Mouse (Mus musculus): ENCODE measurements around the gene Lmf2.

The Lmf2 gene

GRCm38 (mm10) chr15:89372536-89372935 lies 17.1 kb upstream of the Lmf2 start:
- DNase-seq (ENCODE audit: low spot score in 2 of 2): no peak

GRCm38 (mm10) chr15:89372068-89372467 lies 16.6 kb upstream of the Lmf2 start:
- no peak for DNase-seq (ENCODE audit: low spot score in 2 of 2)

GRCm38 (mm10) chr15:89365141-89365551 lies 9.7 kb upstream of the Lmf2 start:
- DNase-seq (ENCODE audit: low spot score in 2 of 2): no peak

GRCm38 (mm10) chr15:89363051-89363450 lies 7.6 kb upstream of the Lmf2 start:
- DNase-seq (ENCODE audit: low spot score in 2 of 2): no peak

- DNase-seq (ENCODE audit: low spot score in 2 of 2): no peak
Measured at GRCm38 (mm10) chr15:89358784-89359183, 3.3 kb upstream of the Lmf2 start.

GRCm38 (mm10) chr15:89356372-89356771 lies 913 bp upstream of the Lmf2 start:
- peak in 1 of 2 experiments; percentile 72 for DNase-seq (ENCODE audit: low spot score in 2 of 2)

- DNase-seq (ENCODE audit: low spot score in 2 of 2): no peak
Measured at GRCm38 (mm10) chr15:89354455-89354854, 1.0 kb downstream of the Lmf2 start.

GRCm38 (mm10) chr15:89353837-89354236 lies 1.6 kb downstream of the Lmf2 start:
- no peak for DNase-seq (ENCODE audit: low spot score in 2 of 2)

GRCm38 (mm10) chr15:89352795-89353194 lies 2.7 kb downstream of the Lmf2 start:
- DNase-seq (ENCODE audit: low spot score in 2 of 2): no peak

GRCm38 (mm10) chr15:89352054-89352453 lies 3.4 kb downstream of the Lmf2 start:
- DNase-seq (ENCODE audit: low spot score in 2 of 2): no peak

- no peak for DNase-seq (ENCODE audit: low spot score in 2 of 2)
Measured at GRCm38 (mm10) chr15:89351302-89351701, 4.2 kb downstream of the Lmf2 start.

GRCm38 (mm10) chr15:89350447-89350846 lies 5.0 kb downstream of the Lmf2 start:
- DNase-seq (ENCODE audit: low spot score in 2 of 2): no peak

- no peak for DNase-seq (ENCODE audit: low spot score in 2 of 2)
Measured at GRCm38 (mm10) chr15:89343325-89343724, 12.1 kb downstream of the Lmf2 start.

- DNase-seq (ENCODE audit: low spot score in 2 of 2): no peak
Measured at GRCm38 (mm10) chr15:89341678-89342077, 13.8 kb downstream of the Lmf2 start.

- DNase-seq (ENCODE audit: low spot score in 2 of 2): no peak
Measured at GRCm38 (mm10) chr15:89340136-89340535, 15.3 kb downstream of the Lmf2 start.

- no peak for DNase-seq (ENCODE audit: low spot score in 2 of 2)
Measured at GRCm38 (mm10) chr15:89339696-89340095, 15.8 kb downstream of the Lmf2 start.

- DNase-seq (ENCODE audit: low spot score in 2 of 2): no peak
Measured at GRCm38 (mm10) chr15:89336422-89336821, 19.0 kb downstream of the Lmf2 start.

GRCm38 (mm10) chr15:89334774-89335537 lies 20.5 kb downstream of the Lmf2 start:
- no peak for DNase-seq (ENCODE audit: low spot score in 2 of 2)

- DNase-seq (ENCODE audit: low spot score in 2 of 2): no peak
Measured at GRCm38 (mm10) chr15:89334271-89334670, 21.2 kb downstream of the Lmf2 start, which contains the start of gene Miox. Gene Miox (plus strand): TSS chr15:89334398.

- DNase-seq (ENCODE audit: low spot score in 2 of 2): no peak
Measured at GRCm38 (mm10) chr15:89326441-89326840, 29.0 kb downstream of the Lmf2 start.

- no peak for DNase-seq (ENCODE audit: low spot score in 2 of 2)
Measured at GRCm38 (mm10) chr15:89323656-89324055, 31.8 kb downstream of the Lmf2 start.

GRCm38 (mm10) chr15:89322670-89323522 lies 32.6 kb downstream of the Lmf2 start, which contains the start of gene Adm2:
Gene Adm2 (plus strand): TSS chr15:89322720.
- DNase-seq (ENCODE audit: low spot score in 2 of 2): no peak

- DNase-seq (ENCODE audit: low spot score in 2 of 2): no peak
Measured at GRCm38 (mm10) chr15:89321264-89321663, 34.2 kb downstream of the Lmf2 start.
